Mouse (Mus musculus) lung, postnatal 0 days (tissue): Measurements from ENCODE around the gene Agfg1.

Experiments
- CTCF ChIP-seq: IDR thresholded peaks from 2 replicates; pipeline ENCODE4 v1.5.1; 2016; ENCODE audit warnings: antibody characterized with exemption, mild to moderate bottlenecking
- EP300 ChIP-seq: IDR thresholded peaks from 2 replicates; pipeline ENCODE4 v1.6.1; 2016; ENCODE audit warnings: antibody characterized with exemption, mild to moderate bottlenecking, control low read depth

GRCm38 (mm10) chr1:82820626-82821186 is 18.6 kb upstream of the Agfg1 start:
- TF ChIP-seq EP300 = no peak
- TF ChIP-seq CTCF = no peak
